Mouse (Mus musculus) bone marrow, adult 2 months (tissue): ENCODE data around the gene Lrrc25.

Source experiments
- CTCF ChIP-seq: fragments of 200-500 bp; IDR thresholded peaks from 2 replicates; pipeline ENCODE4 v1.5.1; 2011; ENCODE audit warnings: low read length, control low read depth; ENCODE audit not compliant: control insufficient read depth, insufficient read depth
- POLR2A ChIP-seq: fragments of 200-500 bp; IDR thresholded peaks from 2 replicates; pipeline ENCODE4 v1.6.1; 2011; ENCODE audit warnings: low read depth, mild to moderate bottlenecking, control low read depth, low read length, borderline replicate concordance; ENCODE audit not compliant: control insufficient read depth

- no peak for TF ChIP-seq CTCF
- TF ChIP-seq POLR2A, result no peak
These were observed 33.0 kb downstream of the Lrrc25 start for GRCm38 (mm10) chr8:70648921-70649320.
